Mouse (Mus musculus) MEL (cell line): ENCODE measurements around the gene Hsd11b2.

Experiments
- CHD2 ChIP-seq: IDR thresholded peaks from 2 replicates; pipeline ENCODE4 v1.6.1; 2011; ENCODE audit warnings: low read length, improper control_type of control experiment
- CTCF ChIP-seq, 3 experiments: IDR thresholded peaks in 2 of 3; conservative IDR thresholded peaks in 1 of 3; 2 replicates each; pipeline ENCODE4 v1.5.1; 2011 to 2012; ENCODE audit warnings: low read length in 3 of 3, low read depth in 2 of 3, mild to moderate bottlenecking in 2 of 3, improper control_type of control experiment in 1 of 3, inconsistent platforms in 1 of 3, mixed read lengths in 1 of 3, moderate library complexity in 1 of 3; ENCODE audit not compliant: control insufficient read depth in 1 of 3, insufficient read depth in 1 of 3, poor library complexity in 1 of 3, severe bottlenecking in 1 of 3
- ELF1 ChIP-seq: IDR thresholded peaks from 2 replicates; pipeline ENCODE4 v1.6.1; 2014; ENCODE audit warnings: low read depth, mild to moderate bottlenecking, inconsistent platforms, low read length, improper control_type of control experiment, moderate library complexity
- EP300 ChIP-seq, 2 experiments: IDR thresholded peaks; 2 replicates each; pipeline ENCODE4 v1.6.1; 2011; ENCODE audit warnings: improper control_type of control experiment in 2 of 2, low read length in 2 of 2, low read depth in 1 of 2, mild to moderate bottlenecking in 1 of 2
- NRF1 ChIP-seq: IDR thresholded peaks from 2 replicates; pipeline ENCODE4 v1.6.1; 2014; ENCODE audit warnings: low read depth, mild to moderate bottlenecking, inconsistent platforms, low read length, improper control_type of control experiment, moderate library complexity; ENCODE audit not compliant: poor library complexity, insufficient read depth, severe bottlenecking
- POLR2A ChIP-seq, 2 experiments: IDR thresholded peaks; 2 replicates each; pipeline ENCODE4 v1.6.1; 2011 to 2012; ENCODE audit warnings: low read length in 2 of 2, mild to moderate bottlenecking in 2 of 2, control low read depth in 1 of 2, improper control_type of control experiment in 1 of 2, low read depth in 1 of 2, moderate library complexity in 1 of 2; ENCODE audit not compliant: control insufficient read depth in 1 of 2, insufficient read depth in 1 of 2, poor library complexity in 1 of 2
- TAL1 ChIP-seq: IDR thresholded peaks from 2 replicates; pipeline ENCODE4 v1.6.1; 2012; ENCODE audit warnings: mild to moderate bottlenecking, inconsistent platforms, low read length, moderate library complexity, mixed read lengths
- USF2 ChIP-seq, 2 experiments: IDR thresholded peaks; 2 replicates each; pipeline ENCODE4 v1.6.1; 2011 to 2012; ENCODE audit warnings: improper control_type of control experiment in 2 of 2, low read length in 2 of 2, borderline replicate concordance in 1 of 2, inconsistent platforms in 1 of 2, low read depth in 1 of 2, mild to moderate bottlenecking in 1 of 2; ENCODE audit not compliant: insufficient read depth in 1 of 2
- ZMIZ1 ChIP-seq: IDR thresholded peaks from 2 replicates; pipeline ENCODE4 v1.6.1; 2012; ENCODE audit warnings: low read depth, mild to moderate bottlenecking, inconsistent platforms, low read length, improper control_type of control experiment, moderate library complexity
- ZNF384 ChIP-seq: IDR thresholded peaks from 2 replicates; pipeline ENCODE4 v1.6.1; 2012; ENCODE audit warnings: low read depth, mild to moderate bottlenecking, inconsistent platforms, low read length, improper control_type of control experiment

DNA sequence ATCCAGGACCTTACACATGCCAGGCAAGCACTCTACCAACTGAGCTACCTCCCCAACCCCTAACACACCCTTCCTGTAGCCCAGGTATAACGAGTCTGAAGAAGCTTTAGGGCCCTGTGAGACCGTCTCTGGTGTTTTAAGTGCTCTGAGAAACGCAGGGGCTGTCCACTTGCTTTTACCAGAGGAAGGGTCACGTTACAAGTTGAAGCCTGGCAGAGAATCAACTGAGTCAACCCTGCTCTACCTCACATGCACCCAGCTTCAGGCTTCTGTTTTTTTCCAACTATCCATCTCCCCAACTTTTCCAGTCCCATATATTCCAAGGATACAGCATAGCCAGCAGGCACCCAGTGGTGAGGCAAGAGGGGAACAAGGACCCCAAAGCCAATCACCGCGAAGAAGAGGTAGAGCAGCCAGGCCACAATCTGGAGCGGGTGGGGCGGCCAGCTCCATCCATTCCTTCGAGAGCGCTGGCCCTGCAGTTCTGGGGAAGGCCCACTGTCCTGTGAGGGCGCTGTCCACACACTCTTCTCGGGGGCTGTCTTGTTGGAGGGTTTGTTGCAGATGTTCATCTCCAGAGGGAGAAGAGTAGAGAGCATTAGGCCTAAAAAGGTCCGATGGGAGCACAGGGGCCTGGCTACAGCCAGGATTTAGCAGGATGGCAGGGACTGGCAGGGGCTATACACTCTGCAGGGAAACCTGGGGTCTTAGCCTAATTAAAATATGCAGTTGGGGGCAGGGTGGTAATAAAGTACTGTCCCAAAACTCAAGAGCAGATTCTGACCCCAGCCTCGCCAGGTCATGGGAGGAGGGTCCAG, 35.1 kb upstream of the Hsd11b2 start:
- TF ChIP-seq TAL1 (no peak), CTCF (IDR thresholded peaks at IDR 0.05 in 2 of 3, conservative IDR thresholded peaks at IDR 0.05 in 1 of 3; ENCODE audit: control insufficient read depth in 1 of 3, insufficient read depth in 1 of 3, low read depth in 2 of 3, low read length in 3 of 3, poor library complexity in 1 of 3, severe bottlenecking in 1 of 3) (peak in 2 of 3 experiments; percentile 37 to 43; a peak in 4 of 6 replicates), USF2 (IDR thresholded peaks at IDR 0.05; ENCODE audit: borderline replicate concordance in 1 of 2, insufficient read depth in 1 of 2, low read depth in 1 of 2, low read length in 2 of 2) (no peak), ZMIZ1 (no peak), NRF1 (no peak), ZNF384 (no peak), ELF1 (no peak), POLR2A (IDR thresholded peaks at IDR 0.05; ENCODE audit: control insufficient read depth in 1 of 2, insufficient read depth in 1 of 2, low read depth in 1 of 2, low read length in 2 of 2, poor library complexity in 1 of 2) (no peak), CHD2 (no peak), EP300 (IDR thresholded peaks at IDR 0.05; ENCODE audit: low read depth in 1 of 2, low read length in 2 of 2) (no peak)
